Mouse (Mus musculus) urinary bladder, postnatal 36 days (tissue): ENCODE results near the gene Olfr154.
"Not testable (repeated sequence)": the region's sequence is repeated elsewhere in the genome, so short reads cannot be mapped to it uniquely, and the experiment has no call there.

Experiments
- DNase-seq, 2 experiments: peaks; one replicate each; pipeline ENCODE4 v3.0.0; 2022; ENCODE audit warnings: low spot score in 2 of 2, mixed read lengths in 1 of 2

Gene Olfr154

GRCm38 (mm10) chr2:85664355-85664754 lies at the start of gene Olfr154:
Gene Olfr154, minus strand, starts transcription at chr2:85664455.
- DNase-seq, result not testable (repeated sequence)

- DNase-seq, result no peak
Measured at GRCm38 (mm10) chr2:85711159-85711558, 46.9 kb upstream of the Olfr154 start.

- not testable (repeated sequence) for DNase-seq
Measured at GRCm38 (mm10) chr2:85710680-85711079, 46.4 kb upstream of the Olfr154 start.

- no peak for DNase-seq
Measured at GRCm38 (mm10) chr2:85689131-85689530, 24.9 kb upstream of the Olfr154 start, which contains the start of gene Olfr1008. Gene Olfr1008, plus strand, starts transcription at chr2:85689431.

- DNase-seq, result no peak
Measured at GRCm38 (mm10) chr2:85678667-85679066, 14.4 kb upstream of the Olfr154 start, which contains the start of gene Olfr1006. Gene Olfr1006, minus strand, starts transcription at chr2:85678767.

- no peak for DNase-seq
Measured at GRCm38 (mm10) chr2:85650604-85651003, 13.7 kb downstream of the Olfr154 start, which contains the start of gene Olfr1002. Gene Olfr1002, minus strand, starts transcription at chr2:85650704.
